Mouse (Mus musculus) brain, adult 10 weeks (tissue): ENCODE data around the gene Cfap157. TPM values are rescaled to one million over a fixed set of nuclear protein-coding genes. Genes with fewer than 3 reads are reported as not detected.

Experiments
- polyA plus RNA-seq: library from polyadenylated mRNA; stranded (reverse); fragments of 350-450 nt; fragmentation: Illumina TruSeq; extraction: RNeasy Lipid Tissue Mini Kit (QIAGEN cat#74804); gene quantifications from one replicate; pipeline ENCODE4 v1.2.3, GENCODE M21; 2015; ENCODE audit warnings: low read depth, low replicate concordance

The Cfap157 gene
- polyA plus RNA-seq, result 1.3 TPM

GRCm38 (mm10) chr2:32784048-32784681 lies at the start of gene Cfap157:
Cfap157 (minus strand) TSS chr2:32784428.

GRCm38 (mm10) chr2:32775359-32776074 lies 8.7 kb downstream of the Cfap157 start, which contains the start of the genes Ttc16 and Ptrh1:
Ttc16 (minus strand) TSS chr2:32775633.
Ptrh1 (plus strand) TSS chr2:32775786.

GRCm38 (mm10) chr2:32757056-32757845 lies 27.0 kb downstream of the Cfap157 start, which contains the start of gene Tor2a:
Tor2a (plus strand) TSS chr2:32757234.

GRCm38 (mm10) chr2:32740916-32741272 lies 43.3 kb downstream of the Cfap157 start, which contains the start of gene 6330409D20Rik:
6330409D20Rik (minus strand) TSS chr2:32741016.

Other genes with a start within 250 kb of the Cfap157 start
- 45.6 TPM for gene Fam102a, start 249.1 kb downstream of the Cfap157 start, polyA plus RNA-seq
- gene Dpm2, start 213.6 kb downstream of the Cfap157 start, polyA plus RNA-seq, result 99.3 TPM
- 10.5 TPM for gene Pip5kl1, start 209.6 kb downstream of the Cfap157 start, polyA plus RNA-seq
- gene 9430097D07Rik, start 208.7 kb downstream of the Cfap157 start, polyA plus RNA-seq, result 0.71 TPM
- gene St6galnac4, start 197.3 kb downstream of the Cfap157 start, polyA plus RNA-seq, result 30.5 TPM
- gene St6galnac6, start 184.7 kb downstream of the Cfap157 start, polyA plus RNA-seq, result 122 TPM
- gene Ak1, start 162.7 kb downstream of the Cfap157 start, polyA plus RNA-seq, result 123 TPM
- gene Eng, start 137.8 kb downstream of the Cfap157 start, polyA plus RNA-seq, result 20.2 TPM
- 8.9 TPM for gene Fpgs, start 80.3 kb downstream of the Cfap157 start, polyA plus RNA-seq
- 127 TPM for gene Cdk9, start 71.4 kb downstream of the Cfap157 start, polyA plus RNA-seq
- 15.5 TPM for gene Sh2d3c, start 63.4 kb downstream of the Cfap157 start, polyA plus RNA-seq
- 2.6 TPM for gene 6330409D20Rik, start 43.4 kb downstream of the Cfap157 start, polyA plus RNA-seq
- gene Tor2a, start 27.2 kb downstream of the Cfap157 start, polyA plus RNA-seq, result 35.2 TPM
- 1.5 TPM for gene Ttc16, start 8.8 kb downstream of the Cfap157 start, polyA plus RNA-seq
- 6.8 TPM for gene Ptrh1, start 8.6 kb downstream of the Cfap157 start, polyA plus RNA-seq
- gene Stxbp1, start 62.8 kb upstream of the Cfap157 start, polyA plus RNA-seq, result 506 TPM
- gene Fam129b, start 91.7 kb upstream of the Cfap157 start, polyA plus RNA-seq, result 19.9 TPM
- 710 TPM for gene Rpl12, start 177.1 kb upstream of the Cfap157 start, polyA plus RNA-seq
- 26.3 TPM for gene Lrsam1, start 177.2 kb upstream of the Cfap157 start, polyA plus RNA-seq
- gene Slc2a8, start 197.7 kb upstream of the Cfap157 start, polyA plus RNA-seq, result 20.3 TPM